Mouse (Mus musculus) thymus, adult 2 months (tissue): ENCODE measurements around the gene Zfp664.

Source experiments
- CTCF ChIP-seq: fragments of 200-500 bp; IDR thresholded peaks from 2 replicates; pipeline ENCODE4 v1.5.1; 2012; ENCODE audit warnings: mild to moderate bottlenecking, control low read depth, low read length, moderate library complexity, borderline replicate concordance; ENCODE audit not compliant: control insufficient read depth, poor library complexity, insufficient read depth; ENCODE audit errors: extremely low read depth
- POLR2A ChIP-seq: fragments of 200-500 bp; IDR thresholded peaks from 2 replicates; pipeline ENCODE4 v1.6.1; 2012; ENCODE audit warnings: mild to moderate bottlenecking, low read length, control low read depth, moderate library complexity; ENCODE audit not compliant: control insufficient read depth, poor library complexity, insufficient read depth; ENCODE audit errors: extremely low read depth

GRCm38 (mm10) chr5:124919798-124920197 lies 57.3 kb downstream of the Zfp664 start:
- TF ChIP-seq CTCF = no peak
- TF ChIP-seq POLR2A = no peak
